Mouse (Mus musculus) layer of hippocampus, adult 9-10 months (tissue): ENCODE results near the gene St3gal5.

Experiments used
- DNase-seq: peaks from one replicate; pipeline ENCODE4 v3.0.0; 2022; ENCODE audit warnings: low spot score

Gene St3gal5

DNA sequence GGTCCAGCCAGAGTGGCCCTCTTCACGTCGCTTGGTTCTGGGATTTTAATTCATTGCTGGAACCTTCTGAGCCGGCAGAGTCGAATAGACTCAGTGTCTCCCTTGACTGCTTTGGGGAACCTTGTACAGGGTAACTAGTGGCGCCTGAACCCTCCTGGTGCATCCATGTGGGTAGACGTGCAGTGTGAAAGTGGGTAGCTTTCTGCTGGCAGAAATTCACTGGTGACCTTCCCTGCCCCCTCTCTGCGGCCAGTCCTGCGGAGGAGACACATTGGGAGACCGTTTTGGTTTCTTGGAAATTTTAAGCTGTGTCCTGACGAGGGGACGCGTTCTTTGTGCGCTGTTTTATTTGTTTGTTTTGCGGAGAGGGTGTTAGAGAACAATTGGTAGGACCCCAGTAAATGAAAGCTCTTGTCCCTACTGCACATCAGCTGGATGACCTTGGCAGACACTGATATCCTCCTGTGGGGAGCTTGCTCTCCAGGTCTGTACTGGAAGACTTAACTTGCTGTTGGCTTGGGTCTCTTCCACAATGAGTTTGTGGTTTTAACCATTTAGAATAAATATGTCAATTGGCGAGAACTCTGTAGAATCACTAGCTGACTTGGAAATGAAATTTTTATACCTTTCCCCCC is 746 bp downstream of the St3gal5 start:
- no peak for DNase-seq

DNA sequence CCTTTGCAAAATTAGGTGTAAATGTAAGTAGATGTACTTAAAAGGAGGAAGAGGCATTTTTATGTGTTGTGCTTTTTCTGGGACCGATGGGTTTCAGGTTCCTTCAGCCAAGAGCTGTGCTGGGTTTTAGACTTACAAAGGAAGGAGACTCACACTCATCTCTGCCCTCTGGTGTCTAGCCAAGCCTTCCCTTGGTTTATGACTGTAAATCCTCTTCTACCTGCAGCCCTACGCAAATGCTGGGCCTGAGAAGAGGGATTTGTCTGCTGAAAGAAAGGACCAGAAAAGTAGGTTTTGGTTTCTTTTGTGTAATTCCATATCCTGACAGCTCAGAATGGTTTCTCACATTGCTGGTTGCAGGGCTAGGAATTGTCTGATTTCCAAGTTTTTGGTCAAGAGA is 1.3 kb downstream of the St3gal5 start:
- DNase-seq = no peak

DNA sequence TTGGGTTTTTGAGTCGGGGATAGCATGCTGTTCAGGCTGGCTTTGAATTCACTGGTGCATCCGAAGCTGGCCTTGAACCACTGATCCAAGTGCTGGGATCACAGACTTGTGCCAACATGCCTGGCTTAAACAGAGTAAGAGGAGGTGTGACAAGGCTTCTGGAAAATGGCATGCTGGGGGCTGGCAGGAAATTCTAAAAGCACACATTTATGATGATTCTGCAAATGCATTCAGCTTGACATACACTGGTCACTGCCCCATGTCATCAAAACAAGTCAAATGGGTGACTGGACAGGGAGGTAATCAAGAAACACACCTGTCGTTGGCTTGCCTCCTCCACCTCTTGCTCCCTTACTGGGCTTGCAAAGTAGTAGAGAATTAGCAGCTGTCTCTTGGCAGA is 1.9 kb downstream of the St3gal5 start:
- DNase-seq = no peak

DNA sequence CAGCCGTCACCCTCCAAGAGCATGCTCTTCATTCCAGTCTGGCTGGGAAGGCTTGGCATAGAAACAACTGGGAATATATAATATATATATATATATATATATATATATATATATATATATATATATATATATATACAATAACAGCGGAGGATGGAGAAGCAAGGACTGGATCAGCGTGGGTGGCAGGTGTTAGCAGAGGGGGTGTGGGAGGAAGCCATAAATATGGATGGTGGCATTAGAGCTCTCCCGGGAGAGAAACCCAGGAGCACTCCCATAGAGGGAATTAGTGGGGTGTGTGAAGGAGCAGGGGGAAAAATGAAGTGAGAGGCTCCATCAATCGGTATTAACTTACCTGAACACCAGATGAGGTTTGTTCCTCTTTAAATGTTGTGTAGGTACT is 2.8 kb downstream of the St3gal5 start:
- DNase-seq = no peak

DNA sequence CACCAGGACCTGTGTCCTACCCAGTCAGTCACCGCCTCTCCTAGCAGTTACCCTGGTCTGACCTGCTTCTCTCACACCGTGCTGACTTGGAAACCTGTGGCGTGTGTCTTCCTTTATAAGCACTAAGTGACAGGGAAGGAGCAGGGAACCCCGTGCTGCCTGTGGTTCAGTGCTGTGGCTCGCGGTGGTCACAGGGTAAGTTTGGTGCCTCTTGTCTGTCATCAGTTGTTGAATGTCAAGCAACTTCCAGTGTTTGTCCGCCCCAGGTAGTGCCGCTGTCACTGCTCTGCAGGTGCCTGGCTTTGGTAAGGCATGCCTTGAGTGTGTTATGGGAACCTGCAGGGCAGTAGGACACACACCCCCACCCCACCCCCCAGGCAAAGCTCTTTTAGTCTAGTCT is 3.5 kb downstream of the St3gal5 start:
- DNase-seq = no peak

DNA sequence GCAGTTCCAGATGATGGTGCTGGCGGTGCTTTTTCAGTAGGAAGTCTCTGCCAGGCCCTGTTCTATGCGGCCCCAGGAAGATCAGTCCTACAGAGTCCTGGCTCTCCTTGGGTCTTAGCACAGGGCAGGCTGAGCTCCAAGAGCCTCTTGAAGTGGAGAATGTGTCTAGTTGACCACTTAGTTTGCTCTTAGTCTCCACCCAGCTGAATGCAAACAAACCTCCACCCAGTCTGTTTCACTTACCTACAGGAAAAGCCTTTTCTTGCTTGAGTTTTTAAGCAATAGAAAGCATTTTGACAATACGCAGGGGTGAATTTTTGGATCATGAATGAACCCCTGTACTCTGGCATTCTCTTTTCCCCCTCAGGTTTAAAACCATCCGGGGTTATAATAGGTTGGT is 4.0 kb downstream of the St3gal5 start:
- DNase-seq = no peak

DNA sequence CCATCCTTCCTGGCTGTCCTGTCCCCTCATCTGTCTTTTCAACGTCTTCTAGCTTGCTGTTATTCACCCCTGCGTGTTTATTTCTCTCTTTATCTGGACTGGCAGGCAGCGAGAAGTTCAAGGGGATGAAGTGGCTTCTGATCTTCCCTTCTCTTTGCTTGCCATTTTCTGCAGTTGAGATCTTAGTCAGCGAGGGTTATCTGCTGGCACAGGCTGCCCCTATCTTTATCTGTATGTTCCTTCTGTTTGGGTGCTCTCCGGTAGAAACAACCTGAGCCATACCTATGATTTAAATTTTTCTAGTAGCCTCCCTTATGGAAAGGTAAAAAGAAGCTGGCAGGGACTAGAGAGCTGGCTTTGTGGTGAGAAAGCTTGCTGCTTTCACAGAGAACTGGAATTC is 4.7 kb downstream of the St3gal5 start:
- no peak for DNase-seq

DNA sequence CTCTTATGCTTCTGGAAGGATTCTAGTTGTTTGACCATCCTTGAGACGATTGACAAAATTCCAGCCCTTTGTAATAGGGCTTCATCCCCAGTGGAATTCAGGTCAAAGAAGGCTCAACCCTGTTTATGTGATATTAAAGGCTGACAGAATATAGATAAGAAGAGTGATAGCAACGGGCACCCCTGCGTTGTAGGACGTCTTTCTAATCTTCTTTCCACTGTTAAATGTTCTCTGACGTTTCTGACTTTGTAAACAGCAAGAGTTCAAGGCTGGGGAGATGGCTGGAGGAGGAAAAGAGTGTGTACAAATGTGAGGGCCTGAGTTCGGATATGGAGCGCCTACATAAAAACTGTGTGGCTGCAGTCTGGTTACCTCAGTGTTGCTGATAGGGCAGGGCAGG is 7.1 kb downstream of the St3gal5 start:
- DNase-seq = no peak

DNA sequence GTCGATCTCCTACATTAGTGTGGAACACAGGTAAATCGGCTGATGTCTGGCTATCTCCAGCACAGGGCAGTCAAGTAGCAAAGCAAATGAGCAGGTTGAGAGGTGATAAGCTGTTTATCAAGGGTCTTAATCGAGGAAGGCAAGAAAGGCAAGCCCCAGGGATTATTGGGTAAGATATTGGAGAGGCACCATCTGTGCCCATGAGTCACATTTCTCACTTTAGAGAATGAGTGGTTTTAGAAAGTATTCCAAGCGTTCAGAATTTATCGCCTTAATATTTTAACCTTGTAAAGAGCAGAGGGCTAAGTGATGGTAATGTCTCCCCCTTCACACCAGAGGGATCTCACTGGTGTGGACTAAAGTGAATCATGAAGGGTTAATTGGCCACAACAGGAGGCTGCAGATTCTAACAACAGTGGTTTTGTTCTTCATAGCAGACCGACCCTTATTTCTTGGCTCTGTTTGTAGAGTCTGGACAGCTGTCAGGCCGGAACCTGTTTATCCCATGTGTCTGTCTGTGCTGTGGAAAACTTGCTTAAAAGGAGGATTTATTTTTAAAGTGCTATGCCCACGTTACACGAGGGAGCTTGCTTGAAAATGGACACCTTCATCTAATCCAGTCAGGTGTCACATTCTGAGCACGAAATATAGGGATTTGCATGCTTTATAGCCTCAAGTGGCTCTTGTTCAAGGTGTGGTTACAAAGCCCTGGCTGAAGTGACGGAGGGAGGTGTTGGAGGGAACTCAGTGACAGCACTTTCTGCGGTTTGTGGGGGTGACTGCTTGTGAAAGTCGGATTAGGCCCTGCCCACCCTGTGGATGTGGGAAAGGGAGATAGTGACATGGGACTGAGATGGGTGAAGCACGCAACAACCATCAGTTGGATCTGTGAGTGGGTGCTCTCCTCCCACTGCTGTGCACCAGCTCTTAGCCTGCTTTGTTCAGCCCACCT is 11.8 kb downstream of the St3gal5 start:
- DNase-seq = peak; percentile 33

DNA sequence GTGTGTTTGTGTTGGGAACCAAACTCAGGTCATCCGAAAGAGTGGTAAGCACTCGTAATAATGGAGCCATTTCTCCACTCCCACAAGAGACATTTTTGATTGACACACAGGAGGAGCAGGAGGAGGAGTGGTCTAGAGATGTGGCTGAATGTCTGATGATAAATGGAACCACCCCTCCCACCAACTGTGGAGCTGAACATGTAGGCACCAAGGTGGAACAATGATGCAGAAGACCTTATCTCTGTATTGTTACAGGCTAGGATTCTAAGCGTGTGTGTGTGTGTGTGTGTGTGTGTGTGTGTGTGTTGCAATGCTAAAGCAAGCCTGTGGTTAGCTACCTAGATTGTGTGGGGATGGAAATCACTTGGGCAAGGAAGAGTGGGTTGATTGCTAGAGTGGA is 13.2 kb downstream of the St3gal5 start:
- no peak for DNase-seq

DNA sequence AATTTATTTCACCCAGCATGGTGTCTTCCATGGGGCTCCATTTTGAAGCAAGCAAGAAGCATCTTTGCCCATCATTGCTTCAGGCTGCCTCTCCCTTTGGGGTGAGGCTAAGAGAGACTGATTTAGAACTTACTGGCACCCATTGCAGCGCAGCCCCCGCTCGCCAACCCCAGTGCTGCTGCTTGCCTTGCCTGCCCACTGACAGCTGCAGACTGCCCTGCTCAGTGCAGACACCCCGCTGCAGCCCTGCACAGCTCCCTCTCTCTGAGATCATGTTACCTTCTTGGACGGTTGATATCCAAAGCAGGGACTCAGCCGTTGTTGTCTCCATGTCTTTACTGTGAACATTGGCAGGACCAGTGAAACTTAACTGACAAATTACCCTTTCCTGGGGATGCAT is 15.2 kb downstream of the St3gal5 start:
- no peak for DNase-seq

DNA sequence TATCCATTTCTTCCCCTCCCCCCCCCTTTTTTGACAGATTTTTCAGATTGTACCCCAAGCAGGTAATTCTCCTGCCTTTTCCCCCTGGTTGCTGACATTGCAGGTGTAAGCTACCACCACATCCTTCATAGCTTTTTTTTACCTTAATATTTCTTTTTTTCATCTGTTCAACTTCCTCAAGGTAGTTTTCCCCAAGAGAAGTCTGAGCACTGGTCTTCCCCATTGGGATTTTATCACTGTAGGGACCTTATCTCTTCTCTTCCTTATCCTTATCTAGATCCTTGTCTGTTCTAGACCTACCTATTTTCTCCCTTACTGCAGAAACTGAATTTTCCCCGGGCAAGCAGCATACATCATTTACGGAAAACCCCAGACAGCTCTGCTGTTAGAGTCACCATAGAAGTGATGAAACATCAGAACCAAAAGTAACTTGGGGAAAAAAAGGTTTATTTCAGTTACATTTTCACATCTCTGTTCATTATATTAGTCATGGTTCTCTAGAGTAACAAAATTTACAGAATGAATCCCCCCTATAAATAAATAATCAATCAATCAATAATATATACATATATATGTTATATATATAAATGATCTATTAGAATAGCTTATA is 15.8 kb downstream of the St3gal5 start:
- no peak for DNase-seq

DNA sequence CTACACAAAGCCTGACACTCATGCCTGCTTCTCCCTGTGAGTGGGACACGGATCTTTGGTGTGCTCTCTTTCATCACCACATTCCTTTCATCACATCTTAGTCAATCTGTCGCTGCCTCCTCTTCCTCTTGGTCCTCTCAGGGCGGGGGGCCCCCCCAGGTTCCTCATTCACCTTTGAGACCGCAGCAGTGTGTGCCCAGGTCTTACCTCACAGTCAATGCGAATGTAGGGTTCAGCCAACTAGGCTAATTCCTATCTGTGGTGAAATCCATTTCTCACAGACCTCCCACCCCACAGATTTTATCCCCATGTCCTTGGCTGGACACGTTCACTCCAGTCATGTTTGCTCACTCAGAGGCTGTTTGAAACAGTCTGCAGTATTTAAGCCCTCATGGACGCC is 17.5 kb downstream of the St3gal5 start:
- DNase-seq = no peak

DNA sequence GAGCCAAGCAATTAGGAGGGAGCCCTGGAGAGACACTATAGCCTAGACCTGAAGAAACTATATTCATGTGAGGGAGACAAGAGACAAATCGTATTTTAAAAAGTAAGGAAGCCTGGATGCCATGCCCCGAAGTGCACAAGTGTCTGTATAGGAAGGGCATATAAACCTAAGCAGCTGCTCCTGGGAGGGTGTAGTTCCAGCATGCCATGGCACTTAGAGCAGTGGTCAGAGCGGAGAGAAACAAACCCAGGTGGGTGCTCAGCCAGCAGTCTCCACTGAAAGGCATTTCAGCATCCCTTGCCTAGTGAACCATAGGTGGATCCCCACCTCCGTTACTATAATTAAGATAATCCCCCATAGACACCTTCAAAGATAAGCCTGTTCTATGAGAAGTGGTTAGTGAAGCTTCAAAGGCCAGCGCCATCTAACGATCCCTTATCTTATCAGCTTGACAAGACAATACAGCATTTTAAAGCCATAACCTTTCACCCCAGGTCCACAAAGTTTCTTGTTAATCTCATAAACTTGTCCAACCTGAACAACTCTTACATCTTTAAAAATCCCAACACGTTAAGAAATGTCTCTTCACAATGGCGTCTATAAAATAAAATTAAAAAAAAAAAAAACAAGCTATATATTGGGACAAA is 20.1 kb downstream of the St3gal5 start:
- DNase-seq = no peak

DNA sequence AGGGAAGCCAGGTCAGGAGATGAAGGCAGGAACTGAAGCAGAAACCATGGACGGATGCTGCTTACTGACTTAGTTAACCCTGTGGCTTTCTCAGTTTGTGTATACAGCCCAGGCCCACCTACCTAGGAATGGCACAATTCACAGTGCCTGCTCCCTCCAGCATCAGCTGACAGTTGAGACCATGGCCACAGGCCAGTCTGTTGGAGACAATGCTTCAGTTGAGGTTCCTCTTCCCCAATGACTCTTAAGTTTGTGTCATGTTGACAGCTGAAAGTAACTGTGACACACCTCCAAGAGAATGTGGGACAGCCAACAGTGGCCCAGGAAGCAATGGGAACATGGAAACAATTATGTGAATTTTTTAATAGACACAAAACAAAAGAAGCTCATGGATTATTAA is 22.5 kb downstream of the St3gal5 start:
- no peak for DNase-seq

DNA sequence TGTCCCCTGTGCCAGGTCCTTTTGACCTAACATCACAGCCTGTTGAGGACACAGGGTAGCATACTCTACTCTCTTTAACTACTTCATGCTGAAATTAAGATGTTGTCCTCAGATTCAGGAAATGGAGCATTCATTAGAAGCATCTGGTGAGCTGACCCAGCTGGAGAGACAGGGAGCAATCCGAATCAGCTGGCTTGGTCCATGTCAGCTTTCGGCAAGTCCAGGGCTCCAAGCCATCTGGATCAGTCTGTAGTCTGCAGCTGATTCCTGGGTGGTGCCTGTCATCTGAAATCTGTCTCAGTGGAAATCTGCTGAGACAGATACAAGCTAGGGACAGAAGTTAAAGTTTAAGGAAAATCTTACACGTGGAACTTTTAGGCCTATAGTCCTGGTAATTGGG is 23.9 kb downstream of the St3gal5 start:
- DNase-seq = no peak

DNA sequence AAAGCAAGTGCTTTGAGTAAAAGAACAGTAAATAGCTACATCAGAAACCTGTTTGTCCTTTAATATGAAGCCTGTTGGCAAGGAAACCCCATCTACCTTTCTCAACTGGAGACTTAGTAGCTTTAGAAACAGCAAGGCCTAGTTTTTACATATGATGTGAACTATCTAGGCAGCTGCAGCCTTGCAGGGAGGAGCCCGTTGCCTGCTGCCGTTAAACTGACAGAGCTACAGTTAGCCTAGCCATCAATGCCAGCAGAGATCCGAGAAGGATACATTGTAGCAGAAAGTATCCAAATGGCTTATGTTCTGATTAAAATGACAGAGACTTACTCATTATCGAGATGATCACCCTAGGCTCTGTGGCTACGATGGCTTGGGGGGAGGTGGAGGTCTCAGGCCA is 25.1 kb downstream of the St3gal5 start:
- DNase-seq = no peak

DNA sequence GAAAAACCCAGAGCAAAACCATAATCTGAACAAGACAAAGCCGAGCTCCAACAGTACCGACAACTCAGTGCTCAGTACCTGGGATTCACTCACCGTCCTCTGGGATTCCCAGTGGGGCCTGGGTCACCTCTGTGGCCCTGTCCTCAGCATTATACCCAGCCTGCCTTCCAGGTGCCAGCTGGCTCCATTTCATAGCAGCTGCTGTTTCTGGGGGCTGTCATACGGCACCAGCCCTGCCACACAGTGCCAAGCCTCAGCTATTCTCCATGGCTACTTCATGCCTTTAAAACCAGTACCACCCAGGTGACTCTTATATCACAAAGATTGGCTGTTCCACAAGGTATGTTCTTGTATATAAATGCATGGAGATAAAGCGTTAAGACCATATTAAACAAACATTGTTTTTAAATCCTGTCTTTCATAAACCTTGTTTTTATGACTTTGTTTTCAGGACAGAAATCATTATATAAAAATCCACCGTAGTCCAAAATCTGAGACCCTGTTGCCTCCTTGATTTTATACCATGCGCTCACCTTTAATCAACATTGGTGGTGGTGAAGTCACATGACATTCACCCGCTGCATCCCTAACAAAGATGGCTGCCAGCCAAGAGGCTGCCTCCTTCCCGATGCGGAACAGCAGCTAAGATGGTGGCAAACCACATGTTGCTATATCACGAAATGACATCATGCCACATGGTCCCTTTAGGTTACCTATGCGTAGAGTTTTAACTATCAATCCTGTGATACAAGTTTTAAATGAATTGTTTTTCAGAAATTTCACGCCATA is 27.1 kb downstream of the St3gal5 start:
- no peak for DNase-seq

DNA sequence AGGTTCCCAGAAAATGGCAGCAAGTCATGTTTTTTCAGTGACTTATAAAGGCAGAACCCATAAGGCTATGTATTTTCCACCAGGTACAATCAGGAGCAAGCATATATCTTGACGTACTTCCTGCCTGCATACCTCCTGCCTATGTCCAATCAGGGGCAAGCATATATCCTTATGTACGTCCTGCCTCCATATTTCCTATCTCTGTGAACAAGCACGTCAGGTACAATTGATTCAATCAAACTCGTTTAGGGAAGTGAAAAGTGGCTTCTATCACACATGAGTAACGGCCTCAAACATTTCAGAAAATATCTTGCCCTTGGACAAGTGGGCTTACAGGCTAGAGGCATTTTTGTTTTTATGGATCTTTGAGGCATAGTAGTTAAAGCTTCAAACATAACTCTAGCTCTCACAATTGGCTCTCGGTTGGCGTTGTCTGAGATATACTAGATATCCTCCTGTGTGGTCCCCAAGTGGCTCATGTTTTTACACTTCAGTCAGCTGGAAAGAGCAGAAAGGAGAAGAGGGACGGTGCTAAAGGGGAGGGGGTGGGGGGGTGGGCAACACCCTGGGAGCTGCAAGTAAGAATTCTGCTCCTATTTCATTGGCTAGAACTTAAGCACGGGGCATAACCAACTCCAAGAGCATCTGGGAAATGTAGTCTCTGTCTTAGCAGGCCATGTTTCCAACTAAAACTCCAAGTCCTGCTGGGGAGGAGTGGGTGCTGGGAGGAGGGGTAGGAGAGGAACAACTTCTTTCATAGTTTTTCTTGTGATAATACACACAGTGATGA is 28.9 kb downstream of the St3gal5 start:
- DNase-seq = no peak

DNA sequence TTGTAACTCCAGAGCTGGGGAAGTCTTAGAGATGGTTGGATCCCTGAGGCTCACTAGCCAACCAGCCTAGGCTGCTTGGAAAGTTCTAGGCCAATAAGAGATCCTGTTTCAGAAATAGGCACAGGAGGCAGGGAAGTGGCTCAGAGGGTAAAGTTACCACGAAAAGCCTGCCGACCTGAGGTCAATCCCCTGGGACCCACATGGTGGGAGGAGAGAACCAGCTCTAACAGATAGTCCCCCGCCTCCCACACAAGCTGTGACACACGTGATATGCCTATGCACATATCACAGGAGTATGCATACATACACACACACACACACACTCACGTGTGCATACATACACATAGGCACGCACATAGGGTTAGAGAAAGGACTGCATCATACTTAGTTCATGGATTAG is 32.7 kb downstream of the St3gal5 start:
- DNase-seq = no peak

DNA sequence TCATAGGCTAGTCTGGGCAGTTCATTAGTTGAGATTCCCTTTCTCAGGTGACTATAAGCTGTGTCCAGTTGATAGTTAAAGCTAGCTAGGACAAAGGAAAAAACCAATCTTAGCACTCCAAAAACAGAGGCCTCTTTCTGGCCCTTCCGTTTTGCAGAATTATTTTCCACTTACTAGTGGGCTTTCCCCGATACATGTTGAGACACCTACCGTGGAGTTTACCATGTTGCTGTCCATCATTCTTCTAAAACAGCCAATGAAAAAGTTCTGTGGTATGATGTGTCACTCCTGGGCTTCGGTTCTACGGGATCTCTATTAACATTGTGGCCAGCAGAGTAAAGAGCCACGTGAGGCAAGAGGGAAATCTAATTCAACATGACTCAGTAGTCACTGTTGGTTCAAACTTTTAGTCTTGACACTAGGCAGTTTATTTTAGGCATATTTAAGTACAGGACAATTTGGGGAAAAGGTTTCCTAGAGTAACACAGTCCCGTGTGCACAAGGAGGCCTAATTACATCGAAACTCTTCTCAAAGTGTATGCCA is 35.4 kb downstream of the St3gal5 start:
- DNase-seq = no peak
